Mouse (Mus musculus) spleen, postnatal 36 days (tissue): ENCODE measurements around the gene Dtnbp1.

Source experiments
- DNase-seq, 2 experiments: peaks; one replicate each; pipeline ENCODE4 v3.0.0; 2022; ENCODE audit warnings: low spot score in 2 of 2, mixed read lengths in 1 of 2

Gene Dtnbp1

DNA sequence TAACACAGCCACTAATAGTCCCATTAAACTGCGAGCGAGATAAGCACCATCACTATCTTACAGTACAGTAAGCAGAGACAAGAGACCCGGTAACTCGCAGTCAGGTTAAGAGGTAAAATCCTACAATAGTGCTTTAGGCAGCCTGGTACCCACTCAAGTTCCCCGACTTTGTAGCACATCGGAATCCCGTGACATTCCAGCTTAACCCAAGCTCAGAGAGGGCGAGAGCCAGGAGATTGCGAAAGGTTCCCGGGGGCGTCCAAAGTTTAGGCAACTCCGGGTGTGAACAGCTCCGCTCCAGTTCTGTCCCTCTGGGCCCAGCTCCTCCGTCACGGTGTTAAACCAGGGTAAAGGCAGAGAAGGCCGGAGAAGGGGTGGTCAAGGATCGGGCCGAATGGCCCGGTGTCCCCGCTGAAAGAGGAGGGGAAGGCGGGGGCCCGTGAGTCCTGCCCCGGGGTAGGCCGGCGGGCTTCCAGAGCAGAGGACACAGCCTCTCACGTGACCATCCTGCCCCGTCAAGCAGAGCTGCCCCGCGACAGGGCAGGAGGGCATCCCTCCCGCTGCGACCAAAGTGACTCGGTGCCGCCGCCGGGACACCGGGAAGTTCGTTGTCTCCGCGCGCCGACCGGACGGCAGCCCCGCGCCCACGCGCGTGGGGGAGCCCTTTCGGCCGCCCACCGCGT lies 578 bp downstream of the Dtnbp1 start:
- peak; percentile 62 to 63 for DNase-seq

DNA sequence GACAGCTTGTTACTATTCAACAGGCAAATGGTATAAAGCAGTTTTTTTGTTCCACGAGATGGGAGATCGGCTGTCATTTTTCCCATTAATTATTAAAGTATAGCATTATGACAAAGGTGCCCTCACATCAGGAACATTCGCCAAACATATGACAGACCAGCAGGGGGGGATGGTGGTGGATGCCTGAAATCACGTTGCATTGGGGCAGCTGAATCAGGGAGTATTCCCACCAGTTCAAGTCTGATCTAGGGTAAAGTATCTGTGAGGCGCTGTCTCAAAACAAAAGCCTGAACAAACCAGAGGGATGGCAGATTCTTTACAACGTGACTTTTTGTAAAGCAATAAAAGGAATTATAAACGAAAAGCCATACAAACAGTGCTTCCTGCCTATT lies 1.1 kb downstream of the Dtnbp1 start:
- peak; percentile 51 to 59 for DNase-seq

DNA sequence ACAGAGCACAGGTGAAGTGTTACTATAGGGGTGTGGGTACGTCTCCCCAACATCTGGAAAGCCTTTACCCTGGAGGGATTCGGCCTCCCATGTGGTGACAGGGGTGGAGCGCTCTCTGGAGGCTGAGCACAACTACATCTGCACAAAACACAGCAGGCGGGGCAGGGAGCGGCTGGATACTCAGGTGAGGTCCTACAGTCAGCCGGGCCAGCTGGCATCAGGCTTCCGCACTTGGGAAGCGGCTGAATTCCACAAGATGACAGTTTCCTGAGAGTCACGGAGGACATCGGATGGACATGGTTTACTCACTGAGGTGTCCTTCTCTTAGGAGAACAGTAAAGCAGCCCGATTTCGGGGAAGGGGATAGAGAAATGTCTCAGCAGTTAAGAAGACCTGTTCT lies 2.7 kb downstream of the Dtnbp1 start:
- DNase-seq: no peak

DNA sequence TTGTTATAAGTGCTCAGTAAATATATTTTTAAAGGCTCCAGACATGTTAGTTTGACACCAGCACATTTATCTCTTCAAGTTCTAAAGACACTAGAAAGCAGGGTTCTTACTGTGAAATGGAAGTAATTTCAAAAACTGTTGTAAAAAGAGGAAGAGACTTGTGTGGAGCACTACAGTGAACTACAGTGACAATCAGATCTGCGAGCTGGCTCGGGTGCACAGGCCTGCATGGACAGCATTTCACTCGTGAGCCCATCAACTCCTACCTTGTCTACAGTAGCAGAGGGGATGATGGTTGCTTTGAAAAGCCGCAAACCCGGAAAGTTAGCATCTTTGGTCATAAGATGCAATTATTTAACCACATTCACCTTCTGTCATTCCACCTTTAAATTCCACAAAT lies 5.6 kb downstream of the Dtnbp1 start:
- no peak for DNase-seq

DNA sequence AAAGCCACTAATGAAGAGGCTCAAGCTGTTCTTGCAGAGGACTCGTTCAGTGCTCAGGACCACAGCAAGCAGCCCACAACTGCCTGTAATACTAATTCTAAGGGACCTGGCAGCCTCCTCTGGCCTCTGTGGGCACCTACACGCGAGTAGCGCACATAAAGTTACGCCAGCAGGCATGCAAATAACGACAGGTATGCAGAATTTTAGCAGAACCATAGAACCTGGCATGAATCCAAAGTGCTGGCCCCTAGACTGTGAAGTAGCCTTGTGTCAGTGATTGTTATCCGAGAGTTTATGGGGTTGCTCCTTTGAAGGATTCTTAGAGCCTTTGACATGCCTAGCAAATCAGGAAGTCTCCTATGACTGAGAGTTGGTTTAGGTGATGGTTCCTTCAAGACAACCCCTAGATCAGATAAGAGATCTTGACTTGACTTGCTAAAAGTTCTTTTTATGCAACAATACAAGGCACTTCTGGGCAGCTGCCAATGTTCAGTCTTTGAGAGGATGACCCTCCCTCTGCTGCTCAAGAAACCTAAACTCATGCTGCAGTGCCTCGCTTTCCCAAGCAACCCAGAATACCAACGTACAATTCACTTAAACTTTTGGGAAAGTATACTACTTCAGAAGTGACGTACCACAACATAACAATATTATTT lies 9.3 kb downstream of the Dtnbp1 start:
- DNase-seq: no peak

DNA sequence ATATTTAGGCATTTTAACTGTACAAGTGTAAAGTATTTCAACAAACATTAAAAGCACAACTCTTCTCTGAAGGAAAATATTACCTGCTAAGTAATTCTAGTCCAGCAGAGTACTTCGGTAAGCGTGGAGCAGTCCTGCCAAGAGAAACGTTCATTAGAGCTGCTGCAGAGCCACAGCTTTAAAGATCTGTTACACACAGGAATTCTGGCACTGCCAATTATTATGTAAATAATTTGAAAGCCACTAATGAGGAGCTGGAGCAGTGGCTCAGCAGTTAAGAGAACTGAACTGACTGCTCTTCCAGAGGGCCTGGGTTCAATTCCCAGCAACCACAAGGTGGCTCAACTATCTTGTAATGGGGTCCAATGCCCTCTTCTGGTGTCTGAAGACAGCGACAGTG lies 10.0 kb downstream of the Dtnbp1 start:
- no peak for DNase-seq

DNA sequence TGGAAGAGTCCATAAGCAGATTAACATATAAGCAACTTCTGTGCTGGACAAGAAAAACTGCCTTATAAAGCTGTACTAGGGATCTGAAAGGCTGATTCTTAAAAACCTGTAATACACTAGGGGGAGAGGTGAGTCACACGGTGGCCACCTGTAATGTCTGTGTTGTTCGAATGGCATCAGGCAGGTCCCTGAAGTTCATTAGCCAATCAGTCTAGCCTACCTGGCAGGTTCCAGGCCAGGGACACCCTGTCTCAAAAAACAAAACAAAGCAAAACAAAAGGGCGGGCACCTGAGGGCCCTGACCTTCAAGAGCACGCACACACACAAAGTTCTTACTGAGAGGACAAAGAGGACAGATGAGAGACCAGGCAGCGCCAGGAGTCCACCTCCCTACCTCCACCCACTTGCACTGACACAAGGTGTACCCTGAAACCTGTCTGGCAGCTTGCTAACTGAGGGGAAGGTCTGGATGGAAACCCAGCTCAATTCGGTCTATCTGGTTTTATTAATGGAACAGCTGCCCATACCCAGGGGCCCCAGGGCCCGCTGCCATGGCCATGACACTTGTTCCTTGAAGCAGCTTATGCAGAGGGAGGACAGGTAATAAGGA lies 11.8 kb downstream of the Dtnbp1 start:
- DNase-seq: no peak

DNA sequence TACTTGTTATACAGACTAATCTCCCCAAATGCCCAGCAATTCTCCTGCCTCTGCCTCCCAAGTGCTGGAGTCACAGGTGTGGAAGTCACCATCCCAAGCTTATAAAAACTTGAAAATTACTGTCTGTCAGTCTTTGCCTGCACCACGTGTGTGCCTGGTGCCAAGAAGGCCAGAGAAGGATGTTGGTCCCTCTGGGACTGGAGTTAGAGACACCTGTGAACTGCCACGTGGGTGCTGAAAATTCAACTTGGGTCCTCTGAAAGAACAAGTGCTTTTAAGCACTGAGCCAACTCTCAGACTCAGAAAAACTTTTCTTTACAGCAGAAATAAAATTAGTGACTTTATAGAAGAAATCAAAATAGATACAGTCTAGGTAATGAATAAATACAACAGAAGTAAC lies 15.6 kb downstream of the Dtnbp1 start:
- DNase-seq: no peak

DNA sequence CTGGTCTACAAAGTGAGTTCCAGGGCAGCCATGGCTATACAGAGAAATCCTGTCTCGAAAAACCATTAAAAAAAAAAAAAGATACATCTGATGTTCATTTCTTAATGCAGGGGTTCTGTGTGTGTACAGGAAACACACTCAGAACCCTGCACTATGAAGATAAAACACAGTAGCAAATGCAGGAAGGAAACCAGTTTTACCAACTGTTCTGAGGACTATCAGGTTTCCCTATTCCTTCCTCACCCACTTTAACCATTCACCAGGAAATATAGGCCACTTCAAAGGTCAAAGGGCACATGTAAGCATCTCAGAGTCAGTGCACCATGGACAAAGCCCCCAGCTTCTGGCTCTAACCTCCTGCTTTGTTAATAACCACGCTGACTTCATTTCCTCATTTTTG lies 16.6 kb downstream of the Dtnbp1 start:
- no peak for DNase-seq

DNA sequence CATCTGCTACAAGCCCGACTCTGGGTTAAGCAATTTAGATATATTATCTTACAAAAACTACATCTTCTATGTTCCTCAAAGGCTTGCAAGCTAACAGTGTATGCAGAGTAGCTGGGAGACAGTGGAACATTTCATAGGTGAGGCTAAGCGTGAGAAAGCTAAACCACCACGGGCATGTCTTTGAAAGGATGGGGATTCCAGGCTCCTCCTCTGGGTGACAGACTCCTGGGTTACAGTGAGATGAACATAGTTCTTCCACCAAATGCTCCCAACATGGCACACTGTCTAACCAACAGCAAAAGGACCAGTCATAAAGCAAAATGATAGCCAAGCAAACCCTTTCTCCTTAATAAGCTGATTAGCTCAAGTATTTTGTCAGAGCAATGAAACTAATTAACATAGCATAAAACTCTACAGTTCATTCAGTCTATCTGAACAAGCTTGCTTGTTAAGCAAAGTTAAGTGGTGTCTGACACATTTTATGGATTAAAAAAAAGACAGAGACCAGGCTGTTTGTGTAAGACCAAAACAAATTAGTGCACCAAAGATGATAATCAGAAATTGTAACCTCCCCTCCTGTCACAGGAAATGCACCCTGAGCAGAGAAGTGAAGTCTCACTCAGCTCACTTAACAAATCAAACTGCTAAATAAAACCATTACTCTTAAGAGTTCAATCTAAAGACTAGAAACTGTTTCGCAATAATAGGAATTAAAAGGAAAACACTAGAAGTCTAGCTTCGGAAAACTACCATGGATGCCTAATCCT lies 18.1 kb downstream of the Dtnbp1 start:
- no peak for DNase-seq

DNA sequence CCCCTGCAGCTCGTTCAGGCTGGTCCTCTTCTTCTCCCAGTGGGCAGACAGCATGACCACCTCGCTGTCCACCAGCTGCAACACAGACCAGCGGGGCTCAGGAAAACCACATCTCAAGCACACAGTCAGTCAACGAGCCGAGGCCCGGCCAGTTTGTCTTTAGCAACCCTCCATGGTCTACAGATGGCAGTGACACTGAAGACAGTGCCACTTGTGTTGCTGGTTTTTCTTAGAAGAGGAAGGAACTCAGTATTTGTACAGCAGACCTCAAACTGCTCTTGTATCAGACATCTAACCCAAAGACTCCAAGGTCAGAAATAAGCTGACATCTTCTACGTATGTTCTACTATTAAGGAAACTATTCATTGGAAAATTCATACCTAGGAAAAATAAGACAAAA lies 19.1 kb downstream of the Dtnbp1 start:
- DNase-seq: no peak

DNA sequence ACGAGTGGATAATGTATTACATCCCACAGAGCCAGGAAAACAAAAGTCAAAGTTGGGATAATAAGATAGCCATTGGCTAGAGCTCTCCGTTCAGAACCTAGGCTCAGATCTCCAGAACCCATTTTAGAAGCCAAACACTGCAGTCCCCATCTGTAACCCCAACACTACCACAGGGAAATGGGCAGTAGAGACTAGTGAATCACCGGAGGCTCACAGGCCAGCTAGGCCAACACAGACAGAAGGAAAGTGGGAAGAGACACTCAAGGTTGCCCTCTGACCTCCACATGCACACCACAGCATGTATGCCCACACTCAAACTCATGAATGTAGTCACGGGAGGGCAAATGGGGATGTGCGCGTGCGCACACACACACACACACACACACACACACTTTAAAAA lies 22.5 kb downstream of the Dtnbp1 start:
- no peak for DNase-seq

DNA sequence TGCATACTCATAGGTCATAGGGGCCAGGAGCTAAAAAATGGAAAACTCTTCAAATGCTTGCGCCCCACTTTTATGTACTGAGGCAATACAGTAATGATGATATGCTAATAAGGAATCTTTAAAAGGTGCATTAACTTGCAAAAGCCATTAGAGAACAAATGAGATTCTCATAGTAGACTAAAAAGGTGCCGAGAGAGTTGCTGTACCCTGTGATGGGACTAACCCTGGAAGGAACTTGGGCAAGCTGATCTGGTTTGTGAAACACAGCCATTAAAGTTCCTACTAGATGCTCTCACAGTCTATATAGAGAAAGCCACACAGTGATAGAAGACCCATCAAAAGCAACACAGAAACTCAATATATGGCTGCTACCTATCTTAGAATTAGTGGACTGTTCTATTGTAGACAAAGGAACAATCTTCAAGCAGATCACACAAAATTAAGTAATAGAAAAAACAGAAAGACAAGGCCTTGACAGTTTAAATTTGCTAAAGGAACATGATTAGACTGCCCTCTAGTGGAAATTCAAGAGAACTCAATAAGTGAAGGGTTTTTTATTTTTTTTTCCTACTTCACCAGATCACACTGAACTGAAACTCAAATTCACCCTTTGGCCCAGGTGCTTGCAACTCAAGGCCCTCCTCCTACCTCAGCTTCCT lies 24.3 kb downstream of the Dtnbp1 start:
- no peak for DNase-seq

DNA sequence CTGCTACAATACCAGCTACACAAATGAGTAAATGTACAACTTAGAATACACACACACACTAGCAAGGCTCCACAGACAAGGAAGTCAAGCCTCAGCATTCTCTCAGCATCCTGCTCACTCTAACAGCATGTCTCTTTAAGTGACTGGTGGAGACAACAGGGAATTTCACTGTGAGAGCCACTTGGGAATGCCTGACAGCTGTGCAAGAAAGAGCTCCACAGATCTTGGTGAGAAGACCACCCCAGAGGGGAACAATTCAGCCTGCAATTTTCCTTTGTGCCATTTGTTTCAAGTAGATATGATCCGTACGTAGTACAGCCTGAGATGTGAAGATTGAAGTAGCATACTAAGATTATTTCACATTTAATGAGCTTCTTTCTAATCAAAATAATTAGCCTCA lies 24.9 kb downstream of the Dtnbp1 start:
- no peak for DNase-seq

DNA sequence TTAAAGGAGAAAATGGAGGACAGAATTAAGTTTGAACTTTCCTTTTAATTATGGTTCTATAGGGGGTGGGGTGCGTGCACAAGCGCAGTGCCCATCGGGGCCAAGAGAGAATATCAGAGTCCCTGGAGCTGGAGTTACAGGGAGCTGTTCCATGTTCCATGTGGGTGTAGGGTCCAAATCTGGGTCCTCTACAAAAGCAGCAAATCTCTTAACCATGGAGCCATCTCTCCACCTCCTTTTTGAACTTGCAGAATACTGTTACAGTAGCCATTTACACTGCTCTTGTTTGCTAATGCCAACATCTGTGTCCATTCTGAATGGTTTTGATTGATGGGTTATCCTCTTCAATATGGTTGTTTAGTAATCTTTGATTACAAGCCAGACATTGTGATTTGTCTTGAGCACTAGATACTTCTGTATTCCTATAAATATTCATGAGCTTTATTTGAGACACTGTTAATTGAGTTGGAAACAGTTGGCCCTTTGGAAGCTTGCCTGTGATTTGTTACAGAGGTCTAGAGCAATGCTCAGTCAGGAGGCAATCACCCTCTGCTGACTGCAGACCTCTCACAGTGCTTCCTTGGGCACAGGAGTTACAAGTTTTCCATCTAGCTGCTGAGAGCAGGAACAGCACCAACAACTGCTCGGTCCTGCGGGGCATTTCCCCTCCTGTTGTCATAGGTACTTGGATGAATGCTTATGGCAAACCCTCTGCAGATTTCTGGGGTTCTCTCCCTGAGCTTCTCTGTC lies 41.2 kb downstream of the Dtnbp1 start:
- DNase-seq: no peak

DNA sequence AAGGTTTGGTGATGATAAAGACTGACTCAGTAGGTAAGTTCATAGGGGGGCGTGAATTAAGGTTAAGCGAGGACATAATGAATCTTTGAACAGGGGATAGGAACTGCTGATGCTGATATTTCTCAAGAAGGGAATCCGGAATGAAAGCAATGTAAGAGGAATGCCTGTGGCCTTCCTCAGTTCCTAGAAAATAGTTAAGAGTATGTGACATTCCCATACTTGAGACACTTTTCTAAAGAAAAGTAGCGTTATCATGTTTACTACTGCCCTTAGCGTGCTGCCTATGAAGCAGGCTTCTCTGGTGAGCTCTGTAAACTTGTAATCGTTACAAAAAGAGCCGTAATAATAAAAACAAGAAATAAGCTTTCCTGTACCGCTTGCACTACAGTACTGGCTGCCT lies 44.9 kb downstream of the Dtnbp1 start:
- no peak for DNase-seq

DNA sequence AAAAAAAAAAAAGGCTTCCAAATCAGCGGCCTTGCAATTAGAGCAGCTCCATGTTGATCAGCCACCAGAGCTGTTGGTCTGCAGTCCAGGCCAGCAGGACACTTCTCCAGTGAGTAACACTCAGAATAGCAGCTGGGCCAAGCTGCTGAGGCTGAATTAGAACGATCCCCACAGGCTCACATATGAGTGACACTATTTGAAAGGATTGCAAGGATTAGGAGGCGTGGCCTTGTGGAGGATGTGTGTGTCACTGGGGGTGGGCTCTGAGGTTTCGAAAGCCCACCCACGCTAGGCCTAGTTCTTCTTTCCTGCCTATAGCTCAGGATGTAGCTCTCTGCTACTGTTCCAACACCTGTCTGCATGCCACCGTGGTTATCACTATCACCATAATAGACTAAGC lies 46.2 kb downstream of the Dtnbp1 start:
- DNase-seq: no peak

DNA sequence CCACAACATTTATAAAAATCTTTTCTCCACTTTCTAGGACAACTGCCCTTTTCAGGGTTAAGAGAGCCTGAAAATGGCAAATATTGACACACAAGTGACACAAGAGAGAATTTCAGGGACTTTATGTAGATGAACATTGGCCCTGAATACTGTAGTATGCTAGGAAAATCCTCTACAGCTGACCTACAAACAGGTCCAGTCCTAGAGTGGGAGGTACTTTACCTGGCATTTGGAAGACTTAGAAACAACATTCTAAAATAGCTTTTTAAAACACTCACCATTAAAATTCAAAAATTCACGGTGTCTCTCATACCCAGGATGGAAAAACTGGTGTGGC lies 47.7 kb downstream of the Dtnbp1 start:
- no peak for DNase-seq

DNA sequence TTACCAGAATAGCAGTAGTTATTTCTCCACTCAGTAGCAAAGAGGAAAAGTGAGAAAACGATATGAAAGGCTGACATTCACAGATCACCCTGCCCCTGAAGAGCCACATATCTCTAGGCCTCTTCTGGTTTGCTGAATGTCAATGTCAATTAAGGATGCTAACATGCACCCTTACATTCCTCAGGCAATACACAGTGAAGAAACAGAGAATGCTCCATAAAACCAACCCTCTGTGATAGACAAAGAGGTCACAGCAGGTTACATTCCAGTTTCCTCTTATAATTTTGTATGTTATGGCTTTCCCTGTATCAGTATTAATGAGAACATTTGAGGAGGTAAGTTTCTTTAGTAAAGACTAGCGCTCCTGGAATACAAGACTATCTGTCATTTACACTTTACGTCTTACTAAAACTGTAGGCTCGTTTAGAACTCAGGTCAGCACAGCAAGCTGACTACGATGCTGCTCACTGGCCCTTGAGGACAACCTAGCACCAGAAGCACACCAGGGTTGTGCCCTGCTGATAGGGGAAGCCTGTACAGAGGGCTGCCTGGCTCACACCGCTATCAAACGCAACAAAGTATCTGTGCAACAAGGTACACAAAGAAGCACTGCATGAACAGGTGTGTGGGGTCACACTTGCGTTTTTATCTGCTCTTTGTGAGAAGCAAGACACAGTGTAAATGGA lies 48.3 kb downstream of the Dtnbp1 start:
- no peak for DNase-seq

DNA sequence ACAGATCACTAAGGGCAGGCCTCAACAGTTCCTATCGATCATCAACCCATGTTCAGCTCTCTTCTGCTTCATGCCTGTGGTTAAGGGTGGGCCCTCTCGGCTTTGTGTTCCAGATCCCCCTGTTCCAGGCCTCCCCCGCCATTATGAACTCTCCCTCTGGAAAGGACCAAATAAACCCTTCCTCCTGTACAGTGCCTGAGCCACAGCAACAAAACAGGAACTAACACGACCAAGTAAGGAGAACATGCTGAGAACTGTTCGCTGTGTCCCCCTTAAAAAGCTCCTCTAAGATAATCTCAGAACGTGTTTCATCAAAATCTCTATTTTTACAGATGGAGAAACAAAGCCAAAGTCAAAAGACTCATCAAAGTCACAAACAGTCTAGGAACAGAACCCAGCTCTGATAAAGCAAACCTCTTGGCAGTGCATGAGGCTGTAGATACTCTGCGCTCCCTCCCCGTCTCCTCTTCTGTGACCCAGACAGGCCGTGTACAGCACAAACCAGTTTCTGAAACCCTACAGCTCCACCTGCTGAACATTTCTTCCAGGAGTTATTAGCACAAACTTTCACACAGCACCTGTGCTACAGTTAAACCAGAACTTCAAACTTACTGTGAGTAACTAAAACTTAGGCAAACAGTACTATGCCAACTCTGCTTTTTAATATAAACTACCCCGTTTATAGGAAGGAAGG lies 49.4 kb downstream of the Dtnbp1 start:
- peak in 1 of 2 experiments; percentile 12 for DNase-seq
